Mouse (Mus musculus) MEL (cell line): ENCODE results near the gene Pcgf1. TPM values are rescaled to one million over a fixed set of nuclear protein-coding genes. Genes with fewer than 3 reads are reported as not detected.

Source experiments
- DNase-seq: peaks from one replicate; pipeline ENCODE4 v3.0.0; 2011; ENCODE audit warnings: low read depth, low spot score
- H3K27ac ChIP-seq: 2 replicates; pipeline ENCODE4 v1.5.1; 2012; ENCODE audit warnings: low read depth, mild to moderate bottlenecking, control low read depth, low read length, moderate library complexity; ENCODE audit not compliant: control insufficient read depth
- H3K27me3 ChIP-seq, 2 experiments: fragments of 150-350 bp in 1 of 2; sonication (generic) in 1 of 2; 2 replicates each; pipeline ENCODE4 v1.6.1; 2012; ENCODE audit warnings: low read length in 2 of 2, mild to moderate bottlenecking in 2 of 2, improper control_type of control experiment in 1 of 2, moderate library complexity in 1 of 2; ENCODE audit not compliant: insufficient read depth in 2 of 2, control insufficient read depth in 1 of 2
- H3K36me3 ChIP-seq, 2 experiments: 2 replicates each; pipeline ENCODE4 v1.6.1; 2012 to 2014; ENCODE audit warnings: low read length in 2 of 2, improper control_type of control experiment in 1 of 2, inconsistent platforms in 1 of 2, mild to moderate bottlenecking in 1 of 2; ENCODE audit not compliant: insufficient read depth in 2 of 2, control insufficient read depth in 1 of 2
- H3K4me1 ChIP-seq, 2 experiments: fragments of 150-350 bp in 1 of 2; sonication (generic) in 1 of 2; 2 replicates each; pipeline ENCODE4 v1.6.1; 2012; ENCODE audit warnings: low read length in 2 of 2, improper control_type of control experiment in 1 of 2, mild to moderate bottlenecking in 1 of 2; ENCODE audit not compliant: insufficient read depth in 2 of 2, control insufficient read depth in 1 of 2
- H3K4me3 ChIP-seq, 2 experiments: fragments of 150-350 bp in 1 of 2; sonication (generic) in 1 of 2; 2 replicates each; pipeline ENCODE4 v1.5.1; 2012; ENCODE audit warnings: low read depth in 2 of 2, low read length in 2 of 2, mild to moderate bottlenecking in 2 of 2, moderate library complexity in 2 of 2, control low read depth in 1 of 2, improper control_type of control experiment in 1 of 2; ENCODE audit not compliant: control insufficient read depth in 1 of 2, insufficient read depth in 1 of 2
- H3K79me2 ChIP-seq: 2 replicates; pipeline ENCODE4 v1.6.1; 2012; ENCODE audit warnings: mild to moderate bottlenecking, low read length, moderate library complexity; ENCODE audit not compliant: control insufficient read depth, poor library complexity, insufficient read depth
- H3K9ac ChIP-seq: 2 replicates; pipeline ENCODE4 v1.6.1; 2012; ENCODE audit warnings: low read depth, mild to moderate bottlenecking, control low read depth, low read length, moderate library complexity; ENCODE audit not compliant: control insufficient read depth, poor library complexity, severe bottlenecking
- H3K9me3 ChIP-seq: fragments of 150-350 bp; sonication (generic); replicated peaks from 2 replicates; pipeline ENCODE4 v1.6.1; 2012; ENCODE audit warnings: mild to moderate bottlenecking, low read length, improper control_type of control experiment, moderate library complexity; ENCODE audit not compliant: insufficient read depth
- BHLHE40 ChIP-seq: IDR thresholded peaks from 2 replicates; pipeline ENCODE4 v1.6.1; 2012; ENCODE audit warnings: low read depth, mild to moderate bottlenecking, inconsistent platforms, low read length, improper control_type of control experiment, borderline replicate concordance
- CHD1 ChIP-seq: IDR thresholded peaks from 2 replicates; pipeline ENCODE4 v1.6.1; 2012; ENCODE audit warnings: low read depth, mild to moderate bottlenecking, inconsistent platforms, low read length, improper control_type of control experiment
- CHD2 ChIP-seq: IDR thresholded peaks from 2 replicates; pipeline ENCODE4 v1.6.1; 2011; ENCODE audit warnings: low read length, improper control_type of control experiment
- CTCF ChIP-seq, 3 experiments: IDR thresholded peaks in 2 of 3; conservative IDR thresholded peaks in 1 of 3; 2 replicates each; pipeline ENCODE4 v1.5.1; 2011 to 2012; ENCODE audit warnings: low read length in 3 of 3, low read depth in 2 of 3, mild to moderate bottlenecking in 2 of 3, improper control_type of control experiment in 1 of 3, inconsistent platforms in 1 of 3, mixed read lengths in 1 of 3, moderate library complexity in 1 of 3; ENCODE audit not compliant: control insufficient read depth in 1 of 3, insufficient read depth in 1 of 3, poor library complexity in 1 of 3, severe bottlenecking in 1 of 3
- ELF1 ChIP-seq: IDR thresholded peaks from 2 replicates; pipeline ENCODE4 v1.6.1; 2014; ENCODE audit warnings: low read depth, mild to moderate bottlenecking, inconsistent platforms, low read length, improper control_type of control experiment, moderate library complexity
- EP300 ChIP-seq, 2 experiments: IDR thresholded peaks; 2 replicates each; pipeline ENCODE4 v1.6.1; 2011; ENCODE audit warnings: improper control_type of control experiment in 2 of 2, low read length in 2 of 2, low read depth in 1 of 2, mild to moderate bottlenecking in 1 of 2
- ETS1 ChIP-seq: IDR thresholded peaks from 2 replicates; pipeline ENCODE4 v1.6.1; 2012; ENCODE audit warnings: low read depth, mild to moderate bottlenecking, inconsistent platforms, low read length, improper control_type of control experiment, moderate library complexity
- GABPA ChIP-seq: IDR thresholded peaks from 2 replicates; pipeline ENCODE4 v1.6.1; 2012; ENCODE audit warnings: low read depth, mild to moderate bottlenecking, inconsistent platforms, low read length, improper control_type of control experiment, moderate library complexity
- GATA1 ChIP-seq: IDR thresholded peaks from 2 replicates; pipeline ENCODE4 v1.6.1; 2011; ENCODE audit warnings: low read depth, low read length, improper control_type of control experiment
- HCFC1 ChIP-seq: IDR thresholded peaks from 2 replicates; pipeline ENCODE4 v1.6.1; 2012; ENCODE audit warnings: low read depth, mild to moderate bottlenecking, inconsistent platforms, low read length, improper control_type of control experiment, moderate library complexity
- JUND ChIP-seq: IDR thresholded peaks from 2 replicates; pipeline ENCODE4 v1.6.1; 2011; ENCODE audit warnings: low read depth, mild to moderate bottlenecking, improper control_type of control experiment, low read length
- KAT2A ChIP-seq: conservative IDR thresholded peaks from 2 replicates; pipeline ENCODE4 v1.6.1; 2012; ENCODE audit warnings: low read depth, low read length, improper control_type of control experiment, inconsistent platforms
- MAFK ChIP-seq: IDR thresholded peaks from 2 replicates; pipeline ENCODE4 v1.6.1; 2011; ENCODE audit warnings: low read depth, mild to moderate bottlenecking, low read length, improper control_type of control experiment, borderline replicate concordance
- MAZ ChIP-seq: IDR thresholded peaks from 2 replicates; pipeline ENCODE4 v1.6.1; 2012; ENCODE audit warnings: low read depth, mild to moderate bottlenecking, inconsistent platforms, low read length, improper control_type of control experiment
- MEF2A ChIP-seq: IDR thresholded peaks from 2 replicates; pipeline ENCODE4 v1.6.1; 2014; ENCODE audit warnings: low read depth, mild to moderate bottlenecking, inconsistent platforms, low read length, improper control_type of control experiment; ENCODE audit not compliant: poor library complexity, insufficient replicate concordance, severe bottlenecking; ENCODE audit errors: extremely low read depth
- MXI1 ChIP-seq: IDR thresholded peaks from 2 replicates; pipeline ENCODE4 v1.6.1; 2011; ENCODE audit warnings: mild to moderate bottlenecking, low read depth, low read length, improper control_type of control experiment
- MYB ChIP-seq: IDR thresholded peaks from 2 replicates; pipeline ENCODE4 v1.6.1; 2011; ENCODE audit warnings: mild to moderate bottlenecking, low read depth, low read length, improper control_type of control experiment
- MYC ChIP-seq: IDR thresholded peaks from 2 replicates; pipeline ENCODE4 v1.6.1; 2011; ENCODE audit warnings: low read depth, mild to moderate bottlenecking, low read length, improper control_type of control experiment, moderate library complexity
- NELFE ChIP-seq: IDR thresholded peaks from 2 replicates; pipeline ENCODE4 v1.6.1; 2011; ENCODE audit warnings: low read depth, low read length, improper control_type of control experiment
- POLR2A ChIP-seq, 2 experiments: IDR thresholded peaks; 2 replicates each; pipeline ENCODE4 v1.6.1; 2011 to 2012; ENCODE audit warnings: low read length in 2 of 2, mild to moderate bottlenecking in 2 of 2, control low read depth in 1 of 2, improper control_type of control experiment in 1 of 2, low read depth in 1 of 2, moderate library complexity in 1 of 2; ENCODE audit not compliant: control insufficient read depth in 1 of 2, insufficient read depth in 1 of 2, poor library complexity in 1 of 2
- POLR2AphosphoS2 ChIP-seq: IDR thresholded peaks from 2 replicates; pipeline ENCODE4 v1.6.1; 2011; ENCODE audit warnings: low read length, improper control_type of control experiment
- POLR2AphosphoS5 ChIP-seq: IDR thresholded peaks from 2 replicates; pipeline ENCODE4 v1.6.1; 2012; ENCODE audit warnings: low read depth, borderline replicate concordance, mild to moderate bottlenecking, inconsistent platforms, low read length, moderate library complexity, mixed read lengths
- RAD21 ChIP-seq: IDR thresholded peaks from 2 replicates; pipeline ENCODE4 v1.6.1; 2011; ENCODE audit warnings: mild to moderate bottlenecking, low read depth, low read length, improper control_type of control experiment
- RCOR1 ChIP-seq: IDR thresholded peaks from 2 replicates; pipeline ENCODE4 v1.6.1; 2012; ENCODE audit warnings: low read depth, mild to moderate bottlenecking, inconsistent platforms, low read length, improper control_type of control experiment
- SIN3A ChIP-seq: IDR thresholded peaks from 2 replicates; pipeline ENCODE4 v1.6.1; 2012; ENCODE audit warnings: low read length, improper control_type of control experiment, inconsistent platforms
- SMC3 ChIP-seq: IDR thresholded peaks from 2 replicates; pipeline ENCODE4 v1.6.1; 2011; ENCODE audit warnings: low read depth, low read length, improper control_type of control experiment
- TAL1 ChIP-seq: IDR thresholded peaks from 2 replicates; pipeline ENCODE4 v1.6.1; 2012; ENCODE audit warnings: mild to moderate bottlenecking, inconsistent platforms, low read length, moderate library complexity, mixed read lengths
- TBP ChIP-seq: IDR thresholded peaks from 2 replicates; pipeline ENCODE4 v1.8.0; 2011; ENCODE audit warnings: low read depth, low read length, improper control_type of control experiment
- TCF12 ChIP-seq: IDR thresholded peaks from 2 replicates; pipeline ENCODE4 v1.6.1; 2014; ENCODE audit warnings: low read depth, mild to moderate bottlenecking, inconsistent platforms, low read length, improper control_type of control experiment, moderate library complexity
- UBTF ChIP-seq: IDR thresholded peaks from 2 replicates; pipeline ENCODE4 v1.6.1; 2012; ENCODE audit warnings: low read depth, mild to moderate bottlenecking, inconsistent platforms, low read length, improper control_type of control experiment, moderate library complexity, borderline replicate concordance; ENCODE audit not compliant: insufficient read depth
- USF1 ChIP-seq: IDR thresholded peaks from 2 replicates; pipeline ENCODE4 v1.6.1; 2014; ENCODE audit warnings: low read depth, mild to moderate bottlenecking, inconsistent platforms, low read length, improper control_type of control experiment, moderate library complexity
- USF2 ChIP-seq, 2 experiments: IDR thresholded peaks; 2 replicates each; pipeline ENCODE4 v1.6.1; 2011 to 2012; ENCODE audit warnings: improper control_type of control experiment in 2 of 2, low read length in 2 of 2, borderline replicate concordance in 1 of 2, inconsistent platforms in 1 of 2, low read depth in 1 of 2, mild to moderate bottlenecking in 1 of 2; ENCODE audit not compliant: insufficient read depth in 1 of 2
- ZC3H11A ChIP-seq: IDR thresholded peaks from 2 replicates; pipeline ENCODE4 v1.6.1; 2012; ENCODE audit warnings: low read depth, mild to moderate bottlenecking, inconsistent platforms, low read length, improper control_type of control experiment
- ZKSCAN1 ChIP-seq: IDR thresholded peaks from 2 replicates; pipeline ENCODE4 v1.6.1; 2012; ENCODE audit warnings: low read depth, mild to moderate bottlenecking, inconsistent platforms, low read length, improper control_type of control experiment, moderate library complexity
- ZMIZ1 ChIP-seq: IDR thresholded peaks from 2 replicates; pipeline ENCODE4 v1.6.1; 2012; ENCODE audit warnings: low read depth, mild to moderate bottlenecking, inconsistent platforms, low read length, improper control_type of control experiment, moderate library complexity
- polyA plus RNA-seq, 2 experiments: library from polyadenylated mRNA; stranded (reverse) in 1 of 2; unstranded in 1 of 2; fragments of >175 nt in 1 of 2; fragments of >200 nt in 1 of 2; gene quantifications; 2 replicates each; pipeline versions ENCODE4 v1.2.1 to v1.2.4; 2012; ENCODE audit warnings: low replicate concordance in 2 of 2, low read depth in 1 of 2; ENCODE audit not compliant: insufficient read length in 2 of 2, insufficient read depth in 1 of 2, missing spikeins in 1 of 2
- total RNA-seq: library from RNA; depleted of rRNA; stranded (reverse); fragments of 300-350 nt; gene quantifications from 2 replicates; pipeline ENCODE4 v1.2.3, GENCODE M21; 2012

The Pcgf1 gene
- total and polyA plus RNA-seq, 3 experiments: 18.2 to 25.2 TPM; not detected in 1

- Histone ChIP-seq H3K36me3 (peaks cover 0 to 4% of the 10 kb centered on the region in 2 experiments; a peak in 2 of 4 replicates), H3K27ac (peak within 1 kb of the TSS; percentile 56)
- TF ChIP-seq TAL1 (no peak), RCOR1 (no peak), MXI1 (peak; percentile 51), POLR2AphosphoS2 (peak; percentile 74; the same call in 1 of the 2 replicates), SMC3 (no peak), MYB (no peak), CHD2 (no peak), CHD1 (no peak), RAD21 (no peak), UBTF (no peak), MAZ (peak; percentile 82), USF1 (no peak), JUND (no peak), ETS1 (peak; percentile 15; the same call in 1 of the 2 replicates), HCFC1 (no peak; the same call in 1 of the 2 replicates), USF2 (IDR thresholded peaks at IDR 0.05; ENCODE audit: borderline replicate concordance in 1 of 2, insufficient read depth in 1 of 2, low read depth in 1 of 2, low read length in 2 of 2) (no peak), GATA1 (no peak), TCF12 (peak; percentile 36; the same call in 1 of the 2 replicates), POLR2AphosphoS5 (no peak), SIN3A (peak; percentile 55; the same call in 1 of the 2 replicates), BHLHE40 (no peak), GABPA (peak; percentile 86; the same call in 1 of the 2 replicates), EP300 (IDR thresholded peaks at IDR 0.05; ENCODE audit: low read depth in 1 of 2, low read length in 2 of 2) (peak in 1 of 2 experiments; percentile 3; a peak in 1 of 4 replicates), NELFE (peak; percentile 68), ZKSCAN1 (no peak), CTCF (IDR thresholded peaks at IDR 0.05 in 2 of 3, conservative IDR thresholded peaks at IDR 0.05 in 1 of 3; ENCODE audit: control insufficient read depth in 1 of 3, insufficient read depth in 1 of 3, low read depth in 2 of 3, low read length in 3 of 3, poor library complexity in 1 of 3, severe bottlenecking in 1 of 3) (no peak), ELF1 (peak; percentile 77), POLR2A (IDR thresholded peaks at IDR 0.05; ENCODE audit: control insufficient read depth in 1 of 2, insufficient read depth in 1 of 2, low read depth in 1 of 2, low read length in 2 of 2, poor library complexity in 1 of 2) (peak; percentile 41 to 69; a peak in 3 of 4 replicates), MAFK (peak; percentile 94), TBP (no peak), ZMIZ1 (peak; percentile 55; the same call in 1 of the 2 replicates), MYC (0 out of 2 replicates have a peak, but pooled peaks have one; percentile 13), ZC3H11A (no peak), MEF2A (no peak), KAT2A (no peak)
Observed at GRCm38 (mm10) chr6:83033249-83034185, 44.2 kb upstream of the Pcgf1 start, which contains the start of the genes Dok1 and Loxl3. Gene Dok1 (minus strand): TSS chr6:83033471. Gene Loxl3 (plus strand): TSS chr6:83034173.

More at GRCm38 (mm10) chr6:83033249-83034185, 44.2 kb upstream of the Pcgf1 start, which contains the start of the genes Dok1 and Loxl3:
- peaks cover 0 to 9% of the 10 kb centered on the region in 2 experiments; a peak in 3 of 4 replicates for H3K4me1 ChIP-seq
- H3K27me3 ChIP-seq: no peaks in the 10 kb centered on the region; a peak in 1 of 4 replicates
- peak within 1 kb of the TSS; percentile 96 for H3K9ac ChIP-seq
- H3K9me3 ChIP-seq: no peaks in the 10 kb centered on the region
- peak within 1 kb of the TSS; percentile 94 to 98 for H3K4me3 ChIP-seq
- peaks cover 9% of the 10 kb centered on the region for H3K79me2 ChIP-seq
- peak; percentile 84 for DNase-seq
